Mouse (Mus musculus) G1E (cell line): ENCODE data around the gene Fam71f2. TPM values are rescaled to one million over a fixed set of nuclear protein-coding genes. Genes with fewer than 3 reads are reported as not detected.

ENCODE experiments used
- ATAC-seq: 2 replicates; pipeline ENCODE4 v1.8.0; 2016; ENCODE audit warnings: mild to moderate bottlenecking; ENCODE audit not compliant: insufficient number of reproducible peaks, poor library complexity, low FRiP score, severe bottlenecking; ENCODE audit errors: extremely low read depth
- DNase-seq: peaks from one replicate; pipeline ENCODE4 v3.0.0; 2012; ENCODE audit warnings: low spot score
- H3K27me3 ChIP-seq: 2 replicates; pipeline ENCODE4 v1.6.1; 2012; ENCODE audit warnings: mild to moderate bottlenecking, low read length, inconsistent platforms; ENCODE audit not compliant: insufficient read depth
- H3K36me3 ChIP-seq: replicated peaks from 2 replicates; pipeline ENCODE3; 2012; ENCODE audit warnings: mild to moderate bottlenecking, inconsistent platforms
- H3K4me1 ChIP-seq: 2 replicates; pipeline ENCODE4 v1.6.1; 2012; ENCODE audit warnings: low read depth, low read length, inconsistent platforms, mixed read lengths; ENCODE audit not compliant: insufficient read depth
- H3K4me3 ChIP-seq: 2 replicates; pipeline ENCODE4 v1.5.1; 2012; ENCODE audit warnings: low read depth, mild to moderate bottlenecking, inconsistent platforms, low read length, moderate library complexity, mixed read lengths
- H3K9me3 ChIP-seq: replicated peaks from 2 replicates; pipeline ENCODE4 v1.6.1; 2012; ENCODE audit warnings: inconsistent platforms
- CTCF ChIP-seq: IDR thresholded peaks from 2 replicates; pipeline ENCODE4 v1.5.1; 2012; ENCODE audit warnings: low read depth, low read length, inconsistent platforms, mixed read lengths
- GATA1 ChIP-seq: IDR thresholded peaks from 2 replicates; pipeline ENCODE4 v1.6.1; 2012; ENCODE audit warnings: borderline replicate concordance, low read length, inconsistent platforms, mixed read lengths
- GATA2 ChIP-seq: IDR thresholded peaks from 2 replicates; pipeline ENCODE4 v1.6.1; 2012; ENCODE audit warnings: low read depth, low read length, inconsistent platforms, borderline replicate concordance
- POLR2AphosphoS5 ChIP-seq: IDR thresholded peaks from 2 replicates; pipeline ENCODE4 v1.6.1; 2012; ENCODE audit warnings: low read depth, low read length, inconsistent platforms; ENCODE audit not compliant: insufficient replicate concordance
- TAL1 ChIP-seq: conservative IDR thresholded peaks from 2 replicates; pipeline ENCODE4 v1.6.1; 2012; ENCODE audit warnings: low read depth, low read length, inconsistent platforms, mixed read lengths
- polyA plus RNA-seq: library from polyadenylated mRNA; stranded (reverse); fragments of >175 nt; gene quantifications from 2 replicates; pipeline ENCODE4 v1.2.3, GENCODE M21; 2012
- total RNA-seq, 2 experiments: library from RNA; stranded (forward) in 1 of 2; stranded (reverse) in 1 of 2; fragments of 200-1000 nt in 1 of 2; fragments of >200 nt in 1 of 2; fragmentation: Nextera tagmentation in 1 of 2; gene quantifications; 2 replicates each; pipeline ENCODE4 v1.2.3; 2014 to 2017

Fam71f2 gene
- total and polyA plus RNA-seq, 3 experiments, result 0.33 to 4.4 TPM; not detected in 1

DNA sequence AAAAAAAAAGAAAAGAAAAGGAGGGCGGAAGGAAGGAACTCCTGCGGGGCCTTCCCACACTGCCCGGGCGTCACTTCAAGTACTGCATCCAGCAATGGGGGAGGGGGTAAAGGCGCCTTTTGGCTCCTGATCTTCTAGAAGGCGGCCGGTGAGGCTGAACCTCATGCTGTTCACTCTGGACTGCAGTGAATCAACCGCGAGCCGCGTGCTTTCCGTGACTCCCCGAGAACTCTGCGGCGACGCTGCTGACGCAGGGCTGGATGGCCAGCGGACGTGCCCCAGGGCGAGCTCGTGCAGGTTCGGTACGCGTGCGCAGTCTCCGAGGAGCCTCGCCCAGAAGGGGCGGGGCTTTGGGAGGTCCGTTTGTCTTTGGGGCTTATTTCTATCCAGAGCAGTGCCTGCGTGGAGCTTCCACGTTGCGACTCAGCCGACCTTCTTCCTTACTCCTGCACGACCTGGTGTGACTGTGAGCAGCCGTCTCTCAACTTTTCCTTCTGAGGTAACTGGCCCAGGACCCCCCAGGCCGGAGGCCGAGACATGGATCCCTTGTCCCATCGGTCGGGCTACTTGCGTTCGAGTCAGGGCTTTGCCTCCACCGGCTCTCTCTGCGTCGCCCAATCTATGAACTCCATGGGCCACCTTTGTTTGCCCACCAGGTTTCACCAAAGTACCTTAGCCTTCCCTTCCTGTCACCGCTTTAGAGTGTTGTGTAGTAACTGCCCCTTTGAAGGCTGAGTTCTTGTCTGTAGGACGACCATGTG lies 6.9 kb upstream of the Fam71f2 start, which contains the start of gene Hilpda:
TSS of gene Hilpda (plus strand) at position 177 of the 761 bp plus-strand sequence.
- TF ChIP-seq GATA1 (no peak), GATA2 (no peak), POLR2AphosphoS5 (no peak), TAL1 (no peak), CTCF (no peak)
- DNase-seq, result peak; percentile 98
- Histone ChIP-seq H3K4me1 (peaks cover 25% of the 10 kb centered on the region), H3K36me3 (peaks cover 38% of the 10 kb centered on the region), H3K4me3 (peak within 1 kb of the TSS; percentile 82), H3K9me3 (no peaks in the 10 kb centered on the region), H3K27me3 (0 out of 2 replicates have a peak, but pooled peaks cover 6% of the 10 kb centered on the region)
- peak; percentile 89 for ATAC-seq

DNA sequence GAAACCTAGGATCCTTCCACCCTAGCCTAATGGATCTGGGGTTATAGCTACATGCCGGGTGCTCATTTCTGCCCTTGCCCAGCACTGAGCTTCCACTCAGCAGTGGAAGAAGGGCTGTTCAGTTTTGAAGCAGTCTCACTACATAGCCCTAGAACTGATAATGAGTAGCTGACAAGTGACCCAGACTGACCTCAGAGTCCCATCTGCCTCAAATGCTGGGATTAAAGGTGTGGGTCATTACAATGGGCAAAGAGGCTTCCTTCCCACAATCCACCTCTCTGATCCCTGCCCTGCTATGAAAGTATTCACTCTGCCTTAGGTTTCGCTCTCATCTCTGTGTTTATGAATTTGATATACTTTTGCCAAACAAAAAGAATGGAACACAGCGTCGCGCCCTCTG lies 2.6 kb upstream of the Fam71f2 start:
- ATAC-seq (no peak), DNase-seq (no peak)
- Histone ChIP-seq H3K4me1 (peaks cover 23% of the 10 kb centered on the region), H3K36me3 (peaks cover 42% of the 10 kb centered on the region), H3K9me3 (no peaks in the 10 kb centered on the region), H3K4me3 (no peak overlapping the region), H3K27me3 (no peaks in the 10 kb centered on the region; the same call in 1 of the 2 replicates)
- TF ChIP-seq GATA2 (no peak), POLR2AphosphoS5 (no peak), TAL1 (no peak), GATA1 (no peak), CTCF (no peak)

DNA sequence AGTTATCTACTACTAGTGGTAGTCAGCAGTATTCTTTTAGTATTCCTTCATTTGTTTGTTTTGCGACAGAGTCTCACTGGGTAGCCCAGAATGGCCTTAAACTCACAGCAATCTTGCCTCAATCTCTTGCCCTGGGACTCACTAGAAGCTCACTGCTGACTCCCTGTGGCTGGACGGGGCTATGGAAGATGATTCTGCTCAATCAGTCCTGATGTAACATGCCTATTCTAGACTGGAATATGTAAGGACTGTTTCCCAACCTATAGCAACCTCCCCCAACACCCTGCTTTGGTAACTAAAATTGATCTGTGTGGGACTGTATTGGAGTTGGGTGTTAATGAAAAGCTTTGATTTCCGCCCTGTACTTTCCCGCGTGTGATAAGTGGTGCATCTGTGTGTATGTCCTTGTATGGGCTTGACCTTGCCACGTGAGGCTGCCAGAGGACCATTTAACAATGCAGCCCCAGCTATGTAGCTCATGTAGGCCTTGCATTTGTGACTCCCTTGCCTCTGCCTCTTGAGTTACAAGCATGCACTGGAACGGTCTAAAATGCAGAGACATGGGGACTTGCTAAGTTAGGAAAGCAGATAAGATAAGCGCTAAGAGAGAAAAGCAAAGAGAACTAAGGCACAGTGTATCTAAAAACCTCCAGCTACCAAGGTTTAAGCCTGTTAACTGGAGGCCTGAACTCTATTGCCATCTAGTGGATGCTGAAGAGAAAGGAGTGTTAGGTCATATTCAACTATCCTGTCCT lies 703 bp upstream of the Fam71f2 start:
- H3K27me3 ChIP-seq, result peaks cover 8% of the 10 kb centered on the region
- H3K4me3 ChIP-seq, result no peak overlapping the region
- ATAC-seq, result no peak
- peaks cover 17% of the 10 kb centered on the region for H3K4me1 ChIP-seq
- TF ChIP-seq POLR2AphosphoS5 (no peak), TAL1 (no peak), GATA1 (no peak), CTCF (peak; percentile 38; the same call in 1 of the 2 replicates), GATA2 (no peak)
- no peaks in the 10 kb centered on the region for H3K9me3 ChIP-seq
- H3K36me3 ChIP-seq, result peaks cover 42% of the 10 kb centered on the region
- DNase-seq, result peak; percentile 53

DNA sequence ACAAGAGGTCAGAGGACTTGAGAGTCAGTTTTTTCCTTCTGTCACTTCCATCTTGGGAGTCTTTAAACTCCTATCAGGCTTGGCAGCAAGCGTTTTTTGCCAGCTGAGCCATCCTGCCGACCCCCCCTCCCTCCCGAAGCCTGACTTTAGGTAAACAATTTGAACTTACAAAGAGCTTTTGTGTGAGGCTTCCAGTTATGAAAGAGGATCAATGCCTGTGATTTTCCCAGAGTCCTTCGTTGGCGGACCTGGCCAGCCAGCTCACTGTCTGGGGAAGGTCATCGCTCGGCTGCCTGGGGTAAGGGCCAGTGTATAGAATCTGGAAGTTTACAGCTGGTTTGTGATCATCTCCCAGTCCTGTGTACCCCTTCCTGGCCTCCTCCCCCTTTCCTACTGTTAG lies 1.3 kb downstream of the Fam71f2 start:
- H3K36me3 ChIP-seq, result peaks cover 22% of the 10 kb centered on the region
- DNase-seq, result no peak
- H3K9me3 ChIP-seq, result no peaks in the 10 kb centered on the region
- TF ChIP-seq POLR2AphosphoS5 (no peak), TAL1 (no peak), GATA2 (no peak), CTCF (no peak), GATA1 (no peak)
- H3K27me3 ChIP-seq, result peaks cover 8% of the 10 kb centered on the region
- peaks cover 4% of the 10 kb centered on the region for H3K4me1 ChIP-seq
- no peak for ATAC-seq
- H3K4me3 ChIP-seq, result no peak overlapping the region

DNA sequence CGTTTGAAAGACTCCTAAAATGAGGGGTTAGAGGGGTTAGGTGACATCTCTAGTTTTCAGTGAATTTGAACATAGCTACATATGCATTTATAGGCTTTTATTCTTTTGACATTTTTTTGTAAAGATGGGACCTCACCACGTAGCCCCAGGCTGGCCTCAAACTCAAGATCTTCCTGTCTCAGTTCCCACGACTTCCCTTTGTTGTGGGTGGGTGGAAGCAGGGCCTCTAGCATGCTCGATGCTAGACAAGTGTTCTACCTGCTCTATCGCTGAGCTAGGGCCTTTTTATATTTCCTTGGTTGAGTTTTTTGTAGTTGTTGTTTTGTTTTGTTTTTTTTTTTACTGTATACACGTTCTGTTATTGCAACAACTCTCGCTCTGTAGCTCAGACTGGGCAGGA lies 7.5 kb downstream of the Fam71f2 start:
- H3K4me3 ChIP-seq, result no peak overlapping the region
- ATAC-seq, result no peak
- TF ChIP-seq CTCF (no peak), POLR2AphosphoS5 (no peak), TAL1 (no peak), GATA2 (no peak), GATA1 (no peak)
- no peaks in the 10 kb centered on the region for H3K4me1 ChIP-seq
- no peak for DNase-seq
- H3K9me3 ChIP-seq, result no peaks in the 10 kb centered on the region
- peaks cover 18% of the 10 kb centered on the region for H3K27me3 ChIP-seq
- no peaks in the 10 kb centered on the region for H3K36me3 ChIP-seq

DNA sequence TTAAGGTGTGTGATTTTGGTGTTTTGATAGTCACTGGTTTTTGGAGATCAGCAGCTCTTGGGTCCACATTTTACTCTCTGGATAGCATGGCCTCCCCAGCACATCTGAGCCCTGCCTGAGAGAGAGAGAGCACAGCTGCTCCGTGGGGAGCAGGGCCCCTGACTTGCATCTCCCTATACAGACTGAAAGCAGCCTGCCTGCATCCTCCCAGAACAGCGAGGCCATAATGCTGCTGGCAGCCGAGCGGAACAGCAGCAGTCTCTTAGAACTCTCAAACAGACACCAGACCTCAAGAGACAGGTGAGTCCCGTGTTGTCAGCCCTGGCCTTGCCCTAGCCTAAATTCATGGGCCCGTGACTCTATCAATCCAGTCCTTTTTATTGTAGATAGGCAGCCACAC lies 8.1 kb downstream of the Fam71f2 start:
- no peaks in the 10 kb centered on the region for H3K9me3 ChIP-seq
- H3K4me3 ChIP-seq, result no peak overlapping the region
- ATAC-seq, result no peak
- no peaks in the 10 kb centered on the region for H3K4me1 ChIP-seq
- TF ChIP-seq CTCF (no peak), POLR2AphosphoS5 (no peak), TAL1 (no peak), GATA1 (no peak), GATA2 (no peak)
- H3K36me3 ChIP-seq, result no peaks in the 10 kb centered on the region
- H3K27me3 ChIP-seq, result peaks cover 18% of the 10 kb centered on the region
- DNase-seq, result no peak
